Mouse (Mus musculus) hindbrain, postnatal 0 days (tissue): Measurements from ENCODE around the gene Igfbp2. TPM values are rescaled to one million over a fixed set of nuclear protein-coding genes. Genes with fewer than 3 reads are reported as not detected.

ENCODE experiments used
- ATAC-seq: fragments of 200-750 bp; cut with Nextera tagmentation; 2 replicates; pipeline ENCODE4 v1.8.0; 2017; ENCODE audit warnings: mild to moderate bottlenecking, moderate TSS enrichment, moderate library complexity
- DNase-seq: peaks from one replicate; pipeline ENCODE4 v3.0.0-alpha.2; 2015; ENCODE audit warnings: low spot score
- H3K27ac ChIP-seq: fragments of 300-500 bp; sonication (generic); 2 replicates; pipeline ENCODE4 v1.5.1; 2014; ENCODE audit warnings: mild to moderate bottlenecking
- H3K27me3 ChIP-seq: fragments of 300-500 bp; sonication (generic); 2 replicates; pipeline ENCODE4 v1.6.1; 2014; ENCODE audit warnings: low read length, mixed read lengths; ENCODE audit not compliant: insufficient read depth
- H3K36me3 ChIP-seq: fragments of 300-500 bp; sonication (generic); 2 replicates; pipeline ENCODE4 v1.6.1; 2014; ENCODE audit warnings: low read length, mixed read lengths; ENCODE audit not compliant: insufficient read depth
- H3K4me1 ChIP-seq: fragments of 300-500 bp; sonication (generic); 2 replicates; pipeline ENCODE4 v1.6.1; 2014; ENCODE audit warnings: antibody characterized with exemption, low read length, mixed read lengths; ENCODE audit not compliant: insufficient read depth
- H3K4me2 ChIP-seq: fragments of 300-500 bp; sonication (generic); 2 replicates; pipeline ENCODE4 v1.6.1; 2014; ENCODE audit warnings: low read depth, mild to moderate bottlenecking, low read length, moderate library complexity, mixed read lengths
- H3K4me3 ChIP-seq: fragments of 300-500 bp; sonication (generic); 2 replicates; pipeline ENCODE4 v1.5.1; 2014; ENCODE audit warnings: low read length
- H3K9ac ChIP-seq: fragments of 300-500 bp; sonication (generic); replicated peaks from 2 replicates; pipeline ENCODE4 v1.6.1; 2014; ENCODE audit warnings: mild to moderate bottlenecking, low read length, moderate library complexity, mixed read lengths
- H3K9me3 ChIP-seq: fragments of 300-500 bp; sonication (generic); 2 replicates; pipeline ENCODE4 v1.6.1; 2016; ENCODE audit warnings: low read length, mixed read lengths
- CTCF ChIP-seq: IDR thresholded peaks from 2 replicates; pipeline ENCODE4 v1.5.1; 2016; ENCODE audit warnings: antibody characterized with exemption, control low read depth, low read depth
- WGBS: fragments of 180-500 bp; shearing (Covaris S2); extraction: QIAGEN DNeasy Blood & Tissue Kit; methylation state at CpG from one replicate; pipeline ENCODE4 v1.1.7; 2014; 5-methylcytosine and 5-hydroxymethylcytosine counted together
- polyA plus RNA-seq: library from polyadenylated mRNA; unstranded; fragments of >200 nt; fragmentation: Nextera tagmentation; extraction: Ambion mirVana; gene quantifications from 2 replicates; pipeline ENCODE4 v1.2.1, GENCODE M21; 2015
- total RNA-seq: library from RNA; depleted of rRNA; stranded (reverse); fragments of >200 nt; gene quantifications from 2 replicates; pipeline ENCODE4 v1.2.3, GENCODE M21; 2014

The Igfbp2 gene
- total and polyA plus RNA-seq, 2 experiments from 2014 or later = 480 to 686 TPM

- H3K4me3 ChIP-seq = no peak overlapping the region
- no peak overlapping the region for H3K4me2 ChIP-seq
- peaks cover 12% of the 10 kb centered on the region; the same call in 1 of the 2 replicates for H3K4me1 ChIP-seq
- no peak overlapping the region for H3K9ac ChIP-seq
- ATAC-seq = no peak
- no peaks in the 10 kb centered on the region; the same call in 1 of the 2 replicates for H3K36me3 ChIP-seq
- no peak for TF ChIP-seq CTCF
- no peak for DNase-seq
- peak overlapping the region; percentile 49; the same call in 1 of the 2 replicates for H3K27ac ChIP-seq
- H3K9me3 ChIP-seq = no peaks in the 10 kb centered on the region
- H3K27me3 ChIP-seq = no peaks in the 10 kb centered on the region
- WGBS = 48% methylated on average over 4 of the region's 4 CpGs
These were observed 9.3 kb downstream of the Igfbp2 start for GRCm38 (mm10) chr1:72833563-72833962.

GRCm38 (mm10) chr1:72839356-72839755 lies 15.1 kb downstream of the Igfbp2 start:
- no peaks in the 10 kb centered on the region for H3K9me3 ChIP-seq
- no peak overlapping the region for H3K4me2 ChIP-seq
- DNase-seq = no peak
- H3K4me1 ChIP-seq = no peaks in the 10 kb centered on the region
- WGBS = 64% methylated on average over 8 of the region's 8 CpGs
- no peak overlapping the region for H3K27ac ChIP-seq
- no peak for ATAC-seq
- no peaks in the 10 kb centered on the region; the same call in 1 of the 2 replicates for H3K36me3 ChIP-seq
- H3K27me3 ChIP-seq = no peaks in the 10 kb centered on the region
- no peak overlapping the region for H3K9ac ChIP-seq
- H3K4me3 ChIP-seq = no peak overlapping the region
- no peak for TF ChIP-seq CTCF

GRCm38 (mm10) chr1:72839791-72840190 lies 15.5 kb downstream of the Igfbp2 start:
- H3K27ac ChIP-seq = no peak overlapping the region

GRCm38 (mm10) chr1:72842666-72843459 lies 18.6 kb downstream of the Igfbp2 start:
- H3K9ac ChIP-seq = no peak overlapping the region
- H3K4me1 ChIP-seq = no peaks in the 10 kb centered on the region
- no peak overlapping the region for H3K27ac ChIP-seq
- no peak for DNase-seq
- no peak for ATAC-seq
- no peaks in the 10 kb centered on the region for H3K9me3 ChIP-seq
- H3K36me3 ChIP-seq = no peaks in the 10 kb centered on the region
- 87% methylated on average over 18 of the region's 18 CpGs for WGBS
- H3K27me3 ChIP-seq = no peaks in the 10 kb centered on the region
- H3K4me3 ChIP-seq = no peak overlapping the region
- H3K4me2 ChIP-seq = no peak overlapping the region
- no peak for TF ChIP-seq CTCF

More at GRCm38 (mm10) chr1:72839791-72840190, 15.5 kb downstream of the Igfbp2 start:
- Histone ChIP-seq H3K36me3 (no peaks in the 10 kb centered on the region; the same call in 1 of the 2 replicates), H3K27me3 (no peaks in the 10 kb centered on the region), H3K4me2 (no peak overlapping the region), H3K9me3 (no peaks in the 10 kb centered on the region), H3K9ac (no peak overlapping the region), H3K4me3 (no peak overlapping the region), H3K4me1 (no peaks in the 10 kb centered on the region)
- no peak for ATAC-seq
- 79% methylated on average over 7 of the region's 7 CpGs for WGBS
- no peak for TF ChIP-seq CTCF
- DNase-seq = no peak

- DNase-seq (no peak), ATAC-seq (no peak)
- H3K4me1 ChIP-seq = no peaks in the 10 kb centered on the region
- H3K27me3 ChIP-seq = no peaks in the 10 kb centered on the region
- WGBS = 92% methylated on average over 6 of the region's 6 CpGs
- no peak for TF ChIP-seq CTCF
- H3K9ac ChIP-seq = no peak overlapping the region
- H3K9me3 ChIP-seq = no peaks in the 10 kb centered on the region
- H3K4me2 ChIP-seq = no peak overlapping the region
- H3K27ac ChIP-seq = no peak overlapping the region
- no peak overlapping the region for H3K4me3 ChIP-seq
- H3K36me3 ChIP-seq = no peaks in the 10 kb centered on the region
These were observed 20.4 kb downstream of the Igfbp2 start for GRCm38 (mm10) chr1:72844675-72845074.

GRCm38 (mm10) chr1:72847849-72848380 lies 23.6 kb downstream of the Igfbp2 start:
- Histone ChIP-seq H3K4me3 (no peak overlapping the region), H3K27ac (no peak overlapping the region), H3K27me3 (no peaks in the 10 kb centered on the region), H3K9ac (no peak overlapping the region), H3K9me3 (no peaks in the 10 kb centered on the region), H3K36me3 (no peaks in the 10 kb centered on the region), H3K4me1 (no peaks in the 10 kb centered on the region), H3K4me2 (no peak overlapping the region)
- no peak for TF ChIP-seq CTCF
- DNase-seq (no peak), ATAC-seq (no peak)
- 92% methylated on average over 4 of the region's 4 CpGs for WGBS

- Histone ChIP-seq H3K4me2 (no peak overlapping the region), H3K9ac (no peak overlapping the region), H3K27me3 (no peaks in the 10 kb centered on the region), H3K4me3 (no peak overlapping the region), H3K36me3 (no peaks in the 10 kb centered on the region), H3K4me1 (no peaks in the 10 kb centered on the region), H3K27ac (no peak overlapping the region), H3K9me3 (no peaks in the 10 kb centered on the region)
- no peak for TF ChIP-seq CTCF
- ATAC-seq = no peak
- no peak for DNase-seq
- WGBS = 82% methylated on average over 8 of the region's 8 CpGs
These were observed 24.7 kb downstream of the Igfbp2 start for GRCm38 (mm10) chr1:72849037-72849436.
